Mouse (Mus musculus): ENCODE measurements around the gene Ankrd33b. TPM values are rescaled to one million over a fixed set of nuclear protein-coding genes. Genes with fewer than 3 reads are reported as not detected.

The Ankrd33b gene
- polyA plus RNA-seq, 1 experiment from 2014 or later, result 0.57 TPM

DNA sequence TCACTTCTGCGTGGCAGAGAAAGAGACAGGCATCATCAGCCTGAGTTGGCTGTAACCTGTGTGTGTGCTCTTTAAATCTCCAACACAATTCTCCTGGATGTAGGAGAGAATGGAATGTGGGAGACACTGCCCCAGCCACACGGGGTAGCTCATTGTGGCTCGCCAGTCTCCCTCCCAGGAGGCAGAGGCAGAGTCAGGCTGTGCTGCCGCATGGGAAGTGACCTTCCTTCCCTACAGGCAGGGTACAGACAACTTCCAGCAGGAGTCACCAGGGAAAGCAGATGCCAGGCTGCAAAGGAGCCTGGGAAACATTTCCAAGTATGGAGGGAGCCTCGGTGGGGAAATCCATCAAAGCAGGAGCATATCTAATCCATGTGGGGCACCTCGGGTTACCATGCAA is 62.3 kb downstream of the Ankrd33b start:
- Histone ChIP-seq H3K27me3 (ENCODE audit: control insufficient read depth, insufficient read depth, low read length) (no peaks in the 10 kb centered on the region), H3K4me1 (ENCODE audit: control insufficient read depth, insufficient read depth, low read length) (no peaks in the 10 kb centered on the region), H3K4me3 (ENCODE audit: low read depth, low read length) (no peak overlapping the region), H3K9me3 (ENCODE audit: control insufficient read depth, low read length) (no peaks in the 10 kb centered on the region), H3K27ac (ENCODE audit: low read depth, low read length) (no peak overlapping the region), H3K4me2 (no peak overlapping the region), H3K36me3 (ENCODE audit: control insufficient read depth, insufficient read depth, low read length) (no peaks in the 10 kb centered on the region), H3K9ac (ENCODE audit: low read length) (no peak overlapping the region)
- WGBS, result 51% methylated on average over 6 of the region's 6 CpGs
- DNase-seq (ENCODE audit: low spot score, missing footprints) (no peak), ATAC-seq (ENCODE audit: low FRiP score) (no peak)

DNA sequence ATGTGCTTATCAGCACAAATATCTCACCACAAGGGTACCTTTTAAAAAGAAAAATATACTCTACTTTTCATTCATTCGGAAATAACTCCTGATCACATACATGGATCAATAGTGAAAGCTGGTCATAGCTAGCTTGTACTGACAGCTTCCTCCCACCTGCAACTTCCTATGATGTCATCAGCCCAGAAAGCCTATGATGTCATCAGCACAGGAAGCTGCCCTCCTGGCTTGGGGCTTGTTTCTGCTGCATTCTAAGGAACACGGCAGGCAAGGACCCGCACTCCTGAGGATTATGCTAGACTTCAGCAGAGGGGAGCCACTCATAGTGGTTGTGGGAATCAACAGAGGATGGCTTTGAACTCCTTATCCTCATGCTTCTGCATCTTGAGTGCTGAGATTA is 63.2 kb downstream of the Ankrd33b start:
- H3K4me1 ChIP-seq (ENCODE audit: control insufficient read depth, insufficient read depth, low read length), result no peaks in the 10 kb centered on the region
- no peak overlapping the region for H3K4me2 ChIP-seq
- 84% methylated on average over 3 of the region's 3 CpGs for WGBS
- H3K27me3 ChIP-seq (ENCODE audit: control insufficient read depth, insufficient read depth, low read length), result no peaks in the 10 kb centered on the region
- no peaks in the 10 kb centered on the region for H3K36me3 ChIP-seq (ENCODE audit: control insufficient read depth, insufficient read depth, low read length)
- no peak overlapping the region for H3K9ac ChIP-seq (ENCODE audit: low read length)
- no peak overlapping the region for H3K27ac ChIP-seq (ENCODE audit: low read depth, low read length)
- H3K9me3 ChIP-seq (ENCODE audit: control insufficient read depth, low read length), result no peaks in the 10 kb centered on the region
- DNase-seq (ENCODE audit: low spot score, missing footprints) (no peak), ATAC-seq (ENCODE audit: low FRiP score) (no peak)
- no peak overlapping the region for H3K4me3 ChIP-seq (ENCODE audit: low read depth, low read length)

DNA sequence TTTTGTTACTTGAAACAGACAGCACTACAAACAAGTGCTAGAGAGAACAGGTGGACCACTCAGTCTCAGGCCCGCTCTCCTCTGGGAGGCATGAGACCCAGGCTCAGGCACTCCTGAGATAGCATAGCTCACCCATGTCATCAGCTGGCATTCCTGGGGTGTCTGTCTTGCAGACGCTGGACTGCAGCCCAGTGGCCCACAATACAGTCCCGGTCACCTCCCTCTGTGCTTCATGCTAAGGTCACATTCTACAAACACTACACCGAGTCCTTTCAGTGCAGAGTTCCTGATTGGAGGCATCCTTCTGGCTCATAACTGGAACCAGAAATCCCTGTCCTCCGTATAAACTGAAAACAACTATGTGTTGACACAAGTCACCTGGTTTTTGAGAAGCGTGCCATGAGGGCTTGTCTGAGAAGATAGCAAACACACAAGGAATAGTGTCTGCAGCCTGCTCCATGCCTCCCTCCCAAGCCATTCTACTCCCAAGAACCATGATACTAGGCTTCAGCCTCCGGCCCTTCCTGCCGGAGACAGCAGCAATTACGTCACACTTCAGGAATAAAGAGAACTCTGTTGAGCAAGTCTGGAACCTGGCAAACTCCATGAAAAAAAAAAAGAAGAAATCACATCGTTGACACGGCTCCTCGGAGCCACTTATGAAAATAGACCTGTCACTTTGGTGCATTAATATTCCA is 65.1 kb downstream of the Ankrd33b start:
- 79% methylated on average over 12 of the region's 12 CpGs for WGBS
- Histone ChIP-seq H3K36me3 (ENCODE audit: control insufficient read depth, insufficient read depth, low read length) (no peaks in the 10 kb centered on the region), H3K27ac (ENCODE audit: low read depth, low read length) (no peak overlapping the region), H3K4me3 (ENCODE audit: low read depth, low read length) (no peak overlapping the region), H3K4me2 (no peak overlapping the region), H3K4me1 (ENCODE audit: control insufficient read depth, insufficient read depth, low read length) (peaks cover 2% of the 10 kb centered on the region), H3K9me3 (ENCODE audit: control insufficient read depth, low read length) (no peaks in the 10 kb centered on the region), H3K27me3 (ENCODE audit: control insufficient read depth, insufficient read depth, low read length) (peaks cover 6% of the 10 kb centered on the region), H3K9ac (ENCODE audit: low read length) (no peak overlapping the region)
- ATAC-seq (ENCODE audit: low FRiP score) (no peak), DNase-seq (ENCODE audit: low spot score, missing footprints) (no peak)

DNA sequence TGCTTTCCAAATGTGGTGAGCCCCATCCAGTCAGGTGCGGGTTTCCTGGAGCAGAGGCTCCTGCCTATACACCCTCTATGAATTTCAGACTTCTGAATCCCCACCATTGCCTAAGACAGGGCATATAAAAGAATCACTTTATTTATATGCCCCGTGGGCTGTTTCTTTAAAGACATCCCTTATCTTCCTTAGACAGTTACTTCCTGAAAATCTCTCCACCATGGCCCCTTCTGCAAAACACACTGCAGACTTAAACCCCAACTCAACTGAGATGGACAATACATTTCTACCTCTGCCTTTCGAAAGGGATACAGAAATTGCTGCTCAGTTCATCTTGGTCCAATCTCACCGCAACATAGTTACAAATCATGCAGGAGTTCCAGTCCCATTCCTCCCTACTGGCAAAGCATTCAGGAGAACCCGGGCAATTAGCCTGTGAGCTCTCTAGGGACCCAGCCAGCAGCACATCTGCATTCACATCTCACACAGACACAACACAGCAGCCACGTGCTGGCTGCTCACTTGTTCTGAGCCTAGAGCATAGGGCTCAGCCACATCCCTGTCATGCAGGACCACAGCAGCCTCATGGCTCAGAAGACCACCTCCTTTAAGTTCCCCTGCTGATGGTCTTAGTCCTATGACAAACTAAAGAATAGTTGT is 68.1 kb downstream of the Ankrd33b start:
- Histone ChIP-seq H3K4me1 (ENCODE audit: control insufficient read depth, insufficient read depth, low read length) (peaks cover 9% of the 10 kb centered on the region), H3K36me3 (ENCODE audit: control insufficient read depth, insufficient read depth, low read length) (no peaks in the 10 kb centered on the region), H3K4me2 (no peak overlapping the region), H3K4me3 (ENCODE audit: low read depth, low read length) (no peak overlapping the region), H3K27me3 (ENCODE audit: control insufficient read depth, insufficient read depth, low read length) (peaks cover 20% of the 10 kb centered on the region), H3K27ac (ENCODE audit: low read depth, low read length) (no peak overlapping the region), H3K9ac (ENCODE audit: low read length) (no peak overlapping the region), H3K9me3 (ENCODE audit: control insufficient read depth, low read length) (no peaks in the 10 kb centered on the region)
- no peak for DNase-seq (ENCODE audit: low spot score, missing footprints)
- WGBS, result 73% methylated on average over 6 of the region's 6 CpGs
- no peak for ATAC-seq (ENCODE audit: low FRiP score)

DNA sequence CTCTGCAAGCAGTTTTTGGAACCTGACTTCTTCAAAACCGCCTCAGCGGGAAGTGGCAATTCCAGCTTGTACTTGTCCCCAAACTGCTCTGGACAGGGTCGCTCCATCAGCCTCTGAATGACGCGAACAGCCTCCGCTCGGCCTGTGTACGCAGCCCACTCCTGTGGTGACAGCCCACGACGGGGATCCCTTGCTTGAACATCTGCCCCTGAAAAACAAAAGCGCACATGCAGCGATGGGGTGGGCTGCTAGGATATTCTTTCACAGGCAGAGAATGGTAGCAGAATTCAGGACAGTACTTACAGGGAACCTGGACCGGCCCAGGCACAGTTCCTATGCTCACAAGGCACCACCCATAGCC is 69.8 kb downstream of the Ankrd33b start:
- Histone ChIP-seq H3K4me2 (peak overlapping the region; percentile 52), H3K27ac (ENCODE audit: low read depth, low read length) (no peak overlapping the region)
- 31% methylated on average over 13 of the region's 13 CpGs for WGBS

DNA sequence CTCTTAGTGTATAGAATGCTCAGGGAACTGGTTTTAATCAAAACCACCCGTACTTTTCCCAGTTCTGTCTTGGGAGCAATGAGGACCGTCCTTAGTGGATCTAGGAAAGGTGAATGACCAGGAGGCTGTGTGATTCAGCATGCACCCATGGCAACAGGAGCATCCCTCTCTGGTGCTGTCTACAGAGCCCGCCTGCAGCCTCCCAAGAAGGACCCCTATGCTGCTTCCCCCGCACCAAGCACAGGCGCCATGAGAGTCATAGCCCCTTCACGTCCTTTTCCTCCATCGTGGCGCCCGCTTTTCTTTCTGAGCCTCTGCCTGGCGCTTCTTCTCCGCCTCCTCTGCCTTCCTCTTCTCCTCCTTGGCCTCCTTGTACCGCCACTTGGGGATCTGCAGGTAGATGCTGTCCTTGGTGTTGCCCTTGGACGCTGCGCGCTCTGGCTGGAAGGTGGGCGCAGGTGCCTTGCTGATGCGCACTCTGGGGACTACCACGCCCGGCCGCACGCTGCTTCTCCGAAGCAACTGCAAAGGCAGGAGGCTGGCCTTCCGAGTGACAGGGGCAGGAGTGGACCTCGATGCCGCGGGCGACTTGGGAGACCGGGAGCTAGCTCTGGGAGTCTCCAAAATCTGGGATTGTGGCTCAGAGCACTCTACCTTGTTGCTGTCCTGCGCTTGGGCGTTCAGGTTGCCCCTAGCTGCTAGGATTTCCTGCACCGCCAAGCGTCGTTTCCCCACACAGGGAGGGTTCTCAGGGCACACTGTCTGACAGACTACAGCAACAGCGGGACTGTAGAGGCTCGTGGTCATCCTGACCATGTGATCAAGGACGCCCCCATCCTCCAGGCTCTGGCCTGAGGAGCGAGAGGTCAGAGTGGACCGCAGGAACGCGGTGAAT is 70.4 kb downstream of the Ankrd33b start:
- Histone ChIP-seq H3K9me3 (ENCODE audit: control insufficient read depth, low read length) (no peaks in the 10 kb centered on the region), H3K36me3 (ENCODE audit: control insufficient read depth, insufficient read depth, low read length) (no peaks in the 10 kb centered on the region), H3K4me3 (ENCODE audit: low read depth, low read length) (peak overlapping the region; percentile 28), H3K9ac (ENCODE audit: low read length) (peak overlapping the region; percentile 30; the same call in 1 of the 2 replicates), H3K4me1 (ENCODE audit: control insufficient read depth, insufficient read depth, low read length) (peaks cover 11% of the 10 kb centered on the region), H3K4me2 (peak overlapping the region; percentile 52), H3K27me3 (ENCODE audit: control insufficient read depth, insufficient read depth, low read length) (peaks cover 20% of the 10 kb centered on the region), H3K27ac (ENCODE audit: low read depth, low read length) (no peak overlapping the region)
- DNase-seq (ENCODE audit: low spot score, missing footprints) (peak; percentile 90), ATAC-seq (ENCODE audit: low FRiP score) (peak; percentile 40; the same call in 1 of the 2 replicates)
- WGBS, result 7% methylated on average over 40 of the region's 40 CpGs

More for the DNA sequence above, 69.8 kb downstream of the Ankrd33b start:
- no peak overlapping the region for H3K9ac ChIP-seq (ENCODE audit: low read length)
- peak overlapping the region; percentile 28; the same call in 1 of the 2 replicates for H3K4me3 ChIP-seq (ENCODE audit: low read depth, low read length)
- DNase-seq (ENCODE audit: low spot score, missing footprints) (no peak), ATAC-seq (ENCODE audit: low FRiP score) (0 out of 2 replicates have a peak, but pooled peaks have one; percentile 8)
- H3K27me3 ChIP-seq (ENCODE audit: control insufficient read depth, insufficient read depth, low read length), result peaks cover 20% of the 10 kb centered on the region
- H3K4me1 ChIP-seq (ENCODE audit: control insufficient read depth, insufficient read depth, low read length), result peaks cover 11% of the 10 kb centered on the region
- H3K9me3 ChIP-seq (ENCODE audit: control insufficient read depth, low read length), result no peaks in the 10 kb centered on the region
- H3K36me3 ChIP-seq (ENCODE audit: control insufficient read depth, insufficient read depth, low read length), result no peaks in the 10 kb centered on the region

DNA sequence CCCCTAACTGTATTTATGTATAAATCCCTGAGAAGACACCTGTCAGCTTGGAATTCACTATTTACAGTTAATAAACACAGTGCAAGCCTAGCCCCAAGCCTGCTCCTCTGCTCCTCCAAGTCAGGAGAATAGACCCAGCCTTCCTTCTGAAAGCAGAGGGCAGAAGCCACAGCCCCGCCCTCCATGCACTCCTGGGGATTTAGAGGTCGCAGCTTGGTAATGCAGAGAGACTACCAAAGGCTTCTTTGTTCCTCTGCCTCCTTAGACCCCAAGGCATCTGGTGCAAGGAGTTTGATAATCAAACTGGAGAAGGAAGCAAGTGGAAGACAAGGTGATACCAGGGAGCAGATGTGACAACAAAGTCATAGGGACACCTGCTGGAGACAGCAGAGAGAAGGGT is 73.2 kb downstream of the Ankrd33b start:
- peaks cover 11% of the 10 kb centered on the region for H3K4me1 ChIP-seq (ENCODE audit: control insufficient read depth, insufficient read depth, low read length)
- no peaks in the 10 kb centered on the region for H3K9me3 ChIP-seq (ENCODE audit: control insufficient read depth, low read length)
- peaks cover 20% of the 10 kb centered on the region for H3K27me3 ChIP-seq (ENCODE audit: control insufficient read depth, insufficient read depth, low read length)
- H3K4me2 ChIP-seq, result no peak overlapping the region
- H3K27ac ChIP-seq (ENCODE audit: low read depth, low read length), result no peak overlapping the region
- no peak overlapping the region for H3K9ac ChIP-seq (ENCODE audit: low read length)
- no peak overlapping the region for H3K4me3 ChIP-seq (ENCODE audit: low read depth, low read length)
- WGBS, result 4% methylated on average over 2 of the region's 2 CpGs
- ATAC-seq (ENCODE audit: low FRiP score) (no peak), DNase-seq (ENCODE audit: low spot score, missing footprints) (no peak)
- H3K36me3 ChIP-seq (ENCODE audit: control insufficient read depth, insufficient read depth, low read length), result no peaks in the 10 kb centered on the region

DNA sequence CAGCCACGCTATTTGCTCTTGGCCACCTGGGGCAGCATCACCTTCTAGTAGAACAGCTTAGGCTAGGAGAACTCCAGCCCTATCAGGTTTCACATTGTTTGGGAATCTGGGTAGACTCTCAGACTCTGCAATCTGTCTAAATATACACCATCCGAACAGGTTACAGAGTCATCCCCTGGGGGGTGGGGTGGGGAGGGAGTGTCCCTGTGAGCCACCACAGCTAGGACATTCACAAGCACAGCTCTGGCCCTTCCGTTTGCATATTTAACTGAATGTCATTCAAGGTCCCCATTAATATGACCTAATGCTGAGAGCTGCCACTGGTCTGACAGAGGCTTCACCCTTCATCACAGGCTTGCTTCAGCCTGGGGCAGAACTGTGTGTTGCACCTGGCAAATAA is 74.9 kb downstream of the Ankrd33b start:
- ATAC-seq (ENCODE audit: low FRiP score) (no peak), DNase-seq (ENCODE audit: low spot score, missing footprints) (no peak)
- Histone ChIP-seq H3K27me3 (ENCODE audit: control insufficient read depth, insufficient read depth, low read length) (peaks cover 15% of the 10 kb centered on the region), H3K27ac (ENCODE audit: low read depth, low read length) (no peak overlapping the region), H3K9ac (ENCODE audit: low read length) (no peak overlapping the region), H3K4me2 (no peak overlapping the region), H3K36me3 (ENCODE audit: control insufficient read depth, insufficient read depth, low read length) (no peaks in the 10 kb centered on the region), H3K9me3 (ENCODE audit: control insufficient read depth, low read length) (no peaks in the 10 kb centered on the region), H3K4me1 (ENCODE audit: control insufficient read depth, insufficient read depth, low read length) (peaks cover 11% of the 10 kb centered on the region), H3K4me3 (ENCODE audit: low read depth, low read length) (no peak overlapping the region)
- WGBS, result 59% methylated on average over 3 of the region's 3 CpGs

DNA sequence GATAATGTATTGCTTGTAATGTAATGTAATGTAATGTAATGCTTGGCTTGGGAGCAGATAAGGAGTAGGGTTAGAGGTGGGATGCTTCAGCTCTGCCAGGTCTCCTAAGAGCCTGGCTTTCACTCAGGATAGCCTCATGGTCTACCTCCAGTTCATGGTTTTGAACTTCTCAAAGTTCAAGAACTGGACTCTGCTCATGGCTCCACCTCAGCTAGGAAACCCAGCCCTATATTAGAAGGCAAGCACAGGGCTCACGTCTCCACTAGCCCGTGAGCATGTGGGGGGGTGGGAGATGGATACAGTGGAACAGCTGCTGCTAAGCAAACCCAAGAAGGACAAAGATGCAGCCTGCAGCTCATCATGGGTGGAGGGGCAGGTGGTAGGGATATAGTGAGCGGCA is 81.8 kb downstream of the Ankrd33b start:
- WGBS, result 94% methylated on average over 3 of the region's 3 CpGs
- Histone ChIP-seq H3K9me3 (ENCODE audit: control insufficient read depth, low read length) (no peaks in the 10 kb centered on the region), H3K9ac (ENCODE audit: low read length) (no peak overlapping the region), H3K4me2 (no peak overlapping the region), H3K27me3 (ENCODE audit: control insufficient read depth, insufficient read depth, low read length) (no peaks in the 10 kb centered on the region), H3K36me3 (ENCODE audit: control insufficient read depth, insufficient read depth, low read length) (no peaks in the 10 kb centered on the region), H3K4me1 (ENCODE audit: control insufficient read depth, insufficient read depth, low read length) (no peaks in the 10 kb centered on the region), H3K4me3 (ENCODE audit: low read depth, low read length) (no peak overlapping the region), H3K27ac (ENCODE audit: low read depth, low read length) (no peak overlapping the region)
- DNase-seq (ENCODE audit: low spot score, missing footprints) (no peak), ATAC-seq (ENCODE audit: low FRiP score) (no peak)
